Mouse (Mus musculus) left cerebral cortex, postnatal 25 days (tissue): ENCODE results near the gene Gm12845. TPM values are rescaled to one million over a fixed set of nuclear protein-coding genes. Genes with fewer than 3 reads are reported as not detected.

Source experiments
- total RNA-seq, 2 experiments: library from RNA; stranded (reverse); gene quantifications; 2 replicates each; pipeline ENCODE4 v1.2.3; 2021

Gene Gm12845
- total RNA-seq, 2 experiments from 2014 or later = not detected

Other genes starting within 250 kb of the Gm12845 start
- 100 to 1,000 TPM; 179 to 182 TPM for gene Rnf220, start 227.4 kb upstream of the Gm12845 start, total RNA-seq
- gene Eri3, start 174.0 kb upstream of the Gm12845 start, total RNA-seq = 100 to 1,000 TPM; 183 to 214 TPM
- 10 to 100 TPM; 33.1 to 35.2 TPM for gene Dmap1, start 42.1 kb upstream of the Gm12845 start, total RNA-seq
- gene Klf17, start 41.2 kb downstream of the Gm12845 start, total RNA-seq = not detected
- 10 to 100 TPM; 31.7 to 40.9 TPM for gene Slc6a9, start 110.1 kb downstream of the Gm12845 start, total RNA-seq
- 1 to 10 TPM; 1.3 to 1.4 TPM for gene Ccdc24, start 148.1 kb downstream of the Gm12845 start, total RNA-seq
- 100 to 1,000 TPM; 107 to 116 TPM for gene B4galt2, start 159.1 kb downstream of the Gm12845 start, total RNA-seq
- 100 to 1,000 TPM; 460 to 484 TPM for gene Atp6v0b, start 162.9 kb downstream of the Gm12845 start, total RNA-seq
- 10 to 100 TPM in 1 of 2 experiments, 1 to 10 TPM in 1; 9.6 to 10.5 TPM for gene Dph2, start 167.6 kb downstream of the Gm12845 start, total RNA-seq
- gene Ipo13, start 190.6 kb downstream of the Gm12845 start, total RNA-seq = 100 to 1,000 TPM; 108 to 116 TPM
- gene Artn, start 205.4 kb downstream of the Gm12845 start, total RNA-seq = 1 to 10 TPM; 2.3 to 2.6 TPM